Mouse (Mus musculus) olfactory bulb, adult 2 months (tissue): Measurements from ENCODE around the gene Upf1.

Source experiments
- CTCF ChIP-seq: fragments of 200-500 bp; IDR thresholded peaks from 2 replicates; pipeline ENCODE4 v1.5.1; 2012; ENCODE audit warnings: low read depth, mild to moderate bottlenecking, low read length, moderate library complexity; ENCODE audit not compliant: insufficient read depth
- POLR2A ChIP-seq: fragments of 200-500 bp; IDR thresholded peaks from 2 replicates; pipeline ENCODE4 v1.6.1; 2012; ENCODE audit warnings: mild to moderate bottlenecking, low read depth, low read length, moderate library complexity; ENCODE audit not compliant: insufficient read depth

DNA sequence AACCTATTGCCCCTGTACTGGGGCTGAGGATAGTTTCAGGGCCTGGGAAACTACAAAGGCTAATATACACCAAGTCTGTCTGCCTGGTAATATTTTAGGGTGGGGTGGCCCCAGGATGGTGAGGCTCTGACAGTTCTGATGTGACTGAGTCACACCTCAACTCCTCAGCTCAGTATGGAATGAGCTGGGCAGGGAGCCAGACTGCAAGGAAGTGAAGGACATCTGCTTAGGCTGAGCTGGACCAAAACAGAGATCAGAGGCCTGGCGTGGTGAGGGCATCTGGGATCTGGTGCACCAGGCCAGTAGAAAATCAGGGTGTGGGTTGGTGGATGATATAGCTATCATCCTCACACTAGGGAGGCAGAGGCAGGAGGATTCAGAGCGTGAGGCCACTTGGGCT lies 36.6 kb upstream of the Upf1 start:
- TF ChIP-seq POLR2A, result no peak
- TF ChIP-seq CTCF, result no peak
